ENCODE assay signal across 7 mouse cellular contexts in genomic region chr8:123066101-123066683, GRCm38 (mm10). TPM values are rescaled to one million over a fixed set of nuclear protein-coding genes. Genes with fewer than 3 reads are reported as not detected.
DNase-seq lines count a peak whose midpoint lies in the region; ATAC-seq lines count a peak whose summit lies in the region.

No protein-coding gene starts in this region.

- H3K27ac ChIP-seq in lung, embryonic 16.5 days (ENCODE audit: low read length): peak overlapping the region; percentile 85
- peak overlapping the region; percentile 97 for H3K27ac ChIP-seq in hindbrain, embryonic 16.5 days (ENCODE audit: low read depth, low read length)
- H3K27ac ChIP-seq in midbrain, embryonic 15.5 days: peak overlapping the region; percentile 94

- 26% methylated on average over 7 of the region's 7 CpGs for WGBS in lung, embryonic 16.5 days
- 40% methylated on average over 7 of the region's 7 CpGs for WGBS in hindbrain, embryonic 16.5 days
- 36% methylated on average over 7 of the region's 7 CpGs for WGBS in midbrain, embryonic 15.5 days

- no peaks in the 10 kb centered on the region for H3K9me3 ChIP-seq in lung, embryonic 16.5 days (ENCODE audit: control insufficient read depth, low read length)
- no peaks in the 10 kb centered on the region for H3K9me3 ChIP-seq in hindbrain, embryonic 16.5 days (ENCODE audit: control insufficient read depth, low read length)
- H3K9me3 ChIP-seq in midbrain, embryonic 15.5 days: no peaks in the 10 kb centered on the region

- H3K36me3 ChIP-seq in lung, embryonic 16.5 days (ENCODE audit: control insufficient read depth, insufficient read depth, low read length): no peaks in the 10 kb centered on the region
- H3K36me3 ChIP-seq in hindbrain, embryonic 16.5 days (ENCODE audit: control insufficient read depth, insufficient read depth, low read length): 0 out of 2 replicates have a peak, but pooled peaks cover 1% of the 10 kb centered on the region
- H3K36me3 ChIP-seq in midbrain, embryonic 15.5 days (replicated peaks): no peaks in the 10 kb centered on the region

- peak overlapping the region; percentile 88 for H3K9ac ChIP-seq in lung, embryonic 16.5 days (ENCODE audit: low read length)
- peak overlapping the region; percentile 99 for H3K9ac ChIP-seq in hindbrain, embryonic 16.5 days (ENCODE audit: low read depth, low read length)
- H3K9ac ChIP-seq in midbrain, embryonic 15.5 days: peak overlapping the region; percentile 91

- H3K27me3 ChIP-seq in lung, embryonic 16.5 days (ENCODE audit: control insufficient read depth, insufficient read depth, low read depth, low read length): no peaks in the 10 kb centered on the region
- H3K27me3 ChIP-seq in hindbrain, embryonic 16.5 days (replicated peaks; ENCODE audit: control insufficient read depth, insufficient read depth, low read length): no peaks in the 10 kb centered on the region
- no peaks in the 10 kb centered on the region for H3K27me3 ChIP-seq in midbrain, embryonic 15.5 days (replicated peaks)

- peaks cover 8% of the 10 kb centered on the region for H3K4me1 ChIP-seq in lung, embryonic 16.5 days (replicated peaks; ENCODE audit: control insufficient read depth, insufficient read depth, low read length)
- peaks cover 23% of the 10 kb centered on the region for H3K4me1 ChIP-seq in hindbrain, embryonic 16.5 days (ENCODE audit: control insufficient read depth, insufficient read depth, low read depth, low read length)
- peaks cover 29% of the 10 kb centered on the region for H3K4me1 ChIP-seq in midbrain, embryonic 15.5 days

- ATAC-seq in lung, embryonic 16.5 days (ENCODE audit: low read depth): no peak
- no peak for ATAC-seq in hindbrain, embryonic 16.5 days
- ATAC-seq in midbrain, embryonic 15.5 days (replicated peaks): no peak

- no peak for DNase-seq in lung, postnatal 25 days (ENCODE audit: low spot score)
- peak; percentile 51 for DNase-seq in embryo, embryonic 11 days
- no peak for DNase-seq in thymus, postnatal 10 days (ENCODE audit: low spot score in 2 of 2)
- no peak for DNase-seq in layer of hippocampus, postnatal 14 days (ENCODE audit: low spot score in 2 of 2)

- peak overlapping the region; percentile 68 for H3K4me3 ChIP-seq in lung, embryonic 16.5 days (ENCODE audit: low read length)
- peak overlapping the region; percentile 94 for H3K4me3 ChIP-seq in hindbrain, embryonic 16.5 days (ENCODE audit: low read length)
- H3K4me3 ChIP-seq in midbrain, embryonic 15.5 days: peak overlapping the region; percentile 73

- H3K4me2 ChIP-seq in lung, embryonic 16.5 days (ENCODE audit: low read depth, low read length): peak overlapping the region; percentile 82
- peak overlapping the region; percentile 69 for H3K4me2 ChIP-seq in hindbrain, embryonic 16.5 days (ENCODE audit: low read length)
- H3K4me2 ChIP-seq in midbrain, embryonic 15.5 days: peak overlapping the region; percentile 71

RNA-seq across cellular contexts. Expression of gene Spg7, which starts 3.5 kb away (rescaled TPM):
- polyA plus RNA-seq in lung, embryonic 16.5 days (2015; fragmentation: Nextera tagmentation; extraction: Ambion mirVana): 43.7 and 46.4 TPM in 2 replicates
- 44.6 and 46.5 TPM in 2 replicates for polyA plus RNA-seq in hindbrain, embryonic 16.5 days (2015; fragmentation: Nextera tagmentation; extraction: Ambion mirVana)
- polyA plus RNA-seq in midbrain, embryonic 15.5 days (2015; fragmentation: Nextera tagmentation; extraction: Ambion mirVana): 48.7 and 49.0 TPM in 2 replicates
- 10 to 100 TPM; 64.7 to 81.9 TPM for total RNA-seq in layer of hippocampus, postnatal 14 days (2021)

RNA-seq across cellular contexts. Expression of gene Ankrd11, which starts 24.1 kb away (rescaled TPM):
- polyA plus RNA-seq in lung, embryonic 16.5 days (2015; fragmentation: Nextera tagmentation; extraction: Ambion mirVana): 23.9 and 25.8 TPM in 2 replicates
- 22.9 and 23.5 TPM in 2 replicates for polyA plus RNA-seq in hindbrain, embryonic 16.5 days (2015; fragmentation: Nextera tagmentation; extraction: Ambion mirVana)
- 69.4 and 71.7 TPM in 2 replicates for polyA plus RNA-seq in midbrain, embryonic 15.5 days (2015; fragmentation: Nextera tagmentation; extraction: Ambion mirVana)
- total RNA-seq in layer of hippocampus, postnatal 14 days (2021): 100 to 1,000 TPM; 152 to 159 TPM

RNA-seq across cellular contexts. Expression of gene Rpl13, which starts 36.0 kb away (rescaled TPM):
- 1,316 and 1,484 TPM in 2 replicates for polyA plus RNA-seq in lung, embryonic 16.5 days (2015; fragmentation: Nextera tagmentation; extraction: Ambion mirVana)
- 588 and 678 TPM in 2 replicates for polyA plus RNA-seq in hindbrain, embryonic 16.5 days (2015; fragmentation: Nextera tagmentation; extraction: Ambion mirVana)
- polyA plus RNA-seq in midbrain, embryonic 15.5 days (2015; fragmentation: Nextera tagmentation; extraction: Ambion mirVana): 632 and 634 TPM in 2 replicates
- total RNA-seq in layer of hippocampus, postnatal 14 days (2021): 100 to 1,000 TPM; 390 to 435 TPM

RNA-seq across cellular contexts. Expression of gene Cpne7, which starts 51.0 kb away (rescaled TPM):
- 0.73 and 0.83 TPM in 2 replicates for polyA plus RNA-seq in lung, embryonic 16.5 days (2015; fragmentation: Nextera tagmentation; extraction: Ambion mirVana)
- polyA plus RNA-seq in hindbrain, embryonic 16.5 days (2015; fragmentation: Nextera tagmentation; extraction: Ambion mirVana): 5.9 and 8.6 TPM in 2 replicates
- 8.1 TPM in 2 replicates for polyA plus RNA-seq in midbrain, embryonic 15.5 days (2015; fragmentation: Nextera tagmentation; extraction: Ambion mirVana)
- total RNA-seq in layer of hippocampus, postnatal 14 days (2021): 100 to 1,000 TPM; 319 to 359 TPM
